Mouse (Mus musculus) lung, postnatal 25 days (tissue): Measurements from ENCODE around the gene Tsc2.

Experiments used
- DNase-seq: peaks from one replicate; pipeline ENCODE4 v3.0.0; 2022; ENCODE audit warnings: low spot score

Tsc2 gene

GRCm38 (mm10) chr17:24608874-24609273 is 23.6 kb downstream of the Tsc2 start:
- DNase-seq: no peak

- DNase-seq: no peak
These were observed 24.1 kb downstream of the Tsc2 start for GRCm38 (mm10) chr17:24608370-24608769.

DNA sequence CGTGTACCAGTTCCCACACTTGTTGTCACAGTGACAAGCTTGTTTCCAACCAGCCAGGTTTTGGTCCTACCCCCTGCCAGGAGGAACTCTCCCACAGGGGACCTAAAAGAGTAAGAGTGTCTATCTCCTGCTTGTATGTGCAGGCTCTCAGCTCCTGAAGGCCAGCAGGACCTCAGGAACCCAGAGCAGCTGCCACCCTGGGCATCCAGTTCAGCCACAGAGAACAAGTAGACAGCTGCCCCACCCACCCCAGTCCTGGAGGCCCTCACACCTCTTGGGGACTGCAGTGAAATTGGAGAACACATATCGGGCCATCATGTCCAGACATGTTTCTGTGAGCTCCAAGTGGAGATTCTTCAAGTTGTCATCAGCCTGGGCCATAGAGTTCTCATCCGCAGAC is 27.9 kb downstream of the Tsc2 start:
- no peak for DNase-seq

DNA sequence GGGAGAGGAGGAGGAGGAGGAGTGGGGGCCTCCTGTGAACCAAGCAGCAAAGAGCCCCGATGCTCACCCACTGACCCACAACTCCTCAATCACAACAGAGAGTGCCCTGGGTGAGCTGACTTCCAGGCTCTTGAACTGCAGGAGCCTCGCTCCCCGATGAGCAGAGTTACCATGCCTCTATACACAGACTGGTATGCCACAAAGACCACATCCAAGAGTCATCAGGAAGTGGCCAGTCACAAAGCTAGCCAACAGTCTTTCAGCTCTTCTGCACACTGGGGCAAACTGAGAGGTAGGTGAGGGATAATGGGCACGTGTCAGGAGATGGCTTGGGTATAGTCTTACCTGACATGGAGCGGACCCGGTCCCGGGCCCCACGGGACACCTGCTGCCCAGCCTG is 28.5 kb downstream of the Tsc2 start:
- DNase-seq: no peak

DNA sequence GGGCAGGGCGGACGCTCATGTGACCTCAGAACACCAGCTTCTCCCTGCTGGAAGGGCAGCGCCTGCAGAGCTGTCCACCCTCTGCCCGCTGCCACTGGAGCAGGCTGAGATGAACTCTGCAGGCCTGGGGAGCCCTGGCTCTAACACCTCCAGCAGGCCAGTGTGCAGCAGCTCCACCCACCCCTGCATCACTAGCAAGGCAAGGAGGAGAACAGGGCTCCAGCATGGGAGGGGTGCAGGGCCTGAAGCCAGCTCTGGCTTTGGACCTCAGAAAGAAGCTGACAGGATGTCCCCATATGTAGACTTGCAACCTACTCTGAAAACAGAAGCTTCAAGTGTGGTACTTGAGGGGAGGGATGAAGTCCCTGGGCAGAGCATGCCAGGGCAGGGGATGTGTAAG is 31.9 kb downstream of the Tsc2 start:
- no peak for DNase-seq

DNA sequence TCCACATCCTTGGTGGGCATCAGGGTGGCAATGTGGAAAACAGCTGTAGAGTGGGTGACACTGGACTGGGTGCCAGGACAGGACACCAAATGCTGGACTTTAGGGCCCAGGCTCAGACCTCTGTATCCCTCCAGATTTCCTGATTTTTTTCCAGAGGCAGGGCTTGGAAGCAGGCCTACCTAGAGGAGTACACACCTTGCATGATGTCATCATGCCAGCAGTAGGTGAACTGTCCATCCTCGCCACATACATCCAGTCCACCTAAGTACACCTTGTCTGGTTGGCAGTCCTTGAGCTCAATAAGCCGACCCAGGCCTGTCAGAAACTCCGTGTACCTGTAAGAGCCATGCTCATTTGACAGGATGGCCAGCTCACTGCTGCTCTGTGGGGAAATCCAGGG is 34.4 kb downstream of the Tsc2 start:
- no peak for DNase-seq

DNA sequence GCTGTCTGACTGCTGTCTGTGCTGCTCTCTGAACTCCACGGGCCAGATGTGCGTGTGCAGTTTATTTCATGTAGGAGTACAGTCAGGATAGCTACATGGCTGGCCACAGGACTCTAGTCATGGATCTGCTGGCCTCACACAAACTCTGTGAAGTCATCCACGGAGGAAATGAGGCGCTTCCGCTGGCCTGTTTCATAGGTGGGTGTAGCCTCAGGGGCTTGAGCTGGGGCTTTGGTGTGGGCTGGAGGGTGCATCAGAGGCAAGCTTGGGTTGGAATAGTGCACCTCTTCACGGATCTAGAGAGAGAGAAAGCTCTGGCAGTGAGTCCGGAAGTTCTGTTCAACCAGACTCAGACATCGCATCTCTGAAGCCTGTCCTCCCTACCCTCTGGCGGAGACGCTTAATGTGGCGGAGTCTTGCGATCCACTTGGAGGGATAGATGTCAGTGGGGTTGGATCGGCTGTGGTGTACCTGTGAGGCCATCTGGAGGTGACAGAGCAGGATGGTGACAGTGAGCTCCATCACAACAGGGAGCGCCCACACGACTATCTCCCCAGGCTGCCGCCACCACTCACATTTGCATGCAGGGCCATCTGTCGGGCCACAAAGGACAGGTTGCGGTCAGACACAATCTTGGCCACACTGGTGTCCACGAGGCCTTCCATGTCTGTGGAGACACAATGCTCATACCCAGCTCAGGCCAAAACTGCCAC is 35.8 kb downstream of the Tsc2 start:
- no peak for DNase-seq

DNA sequence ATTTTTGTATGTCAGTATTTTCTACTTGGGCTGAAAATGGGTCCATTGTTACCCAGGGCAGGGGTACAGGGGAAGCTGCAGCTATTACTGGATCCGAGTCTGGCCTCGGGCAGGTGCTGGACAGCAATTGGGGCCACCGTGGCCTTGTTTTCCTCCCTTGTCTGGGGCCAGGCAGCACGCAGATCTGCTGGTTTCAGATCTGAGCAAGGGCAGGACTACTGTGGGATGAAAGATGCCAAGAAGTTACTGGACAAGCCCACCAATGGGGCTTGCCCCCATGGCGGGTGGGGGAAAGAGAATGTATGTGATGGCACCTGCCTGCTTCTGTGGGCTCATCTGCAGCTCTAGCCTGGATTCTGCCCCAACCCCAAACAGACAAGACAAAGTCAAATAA is 36.4 kb downstream of the Tsc2 start:
- no peak for DNase-seq

DNA sequence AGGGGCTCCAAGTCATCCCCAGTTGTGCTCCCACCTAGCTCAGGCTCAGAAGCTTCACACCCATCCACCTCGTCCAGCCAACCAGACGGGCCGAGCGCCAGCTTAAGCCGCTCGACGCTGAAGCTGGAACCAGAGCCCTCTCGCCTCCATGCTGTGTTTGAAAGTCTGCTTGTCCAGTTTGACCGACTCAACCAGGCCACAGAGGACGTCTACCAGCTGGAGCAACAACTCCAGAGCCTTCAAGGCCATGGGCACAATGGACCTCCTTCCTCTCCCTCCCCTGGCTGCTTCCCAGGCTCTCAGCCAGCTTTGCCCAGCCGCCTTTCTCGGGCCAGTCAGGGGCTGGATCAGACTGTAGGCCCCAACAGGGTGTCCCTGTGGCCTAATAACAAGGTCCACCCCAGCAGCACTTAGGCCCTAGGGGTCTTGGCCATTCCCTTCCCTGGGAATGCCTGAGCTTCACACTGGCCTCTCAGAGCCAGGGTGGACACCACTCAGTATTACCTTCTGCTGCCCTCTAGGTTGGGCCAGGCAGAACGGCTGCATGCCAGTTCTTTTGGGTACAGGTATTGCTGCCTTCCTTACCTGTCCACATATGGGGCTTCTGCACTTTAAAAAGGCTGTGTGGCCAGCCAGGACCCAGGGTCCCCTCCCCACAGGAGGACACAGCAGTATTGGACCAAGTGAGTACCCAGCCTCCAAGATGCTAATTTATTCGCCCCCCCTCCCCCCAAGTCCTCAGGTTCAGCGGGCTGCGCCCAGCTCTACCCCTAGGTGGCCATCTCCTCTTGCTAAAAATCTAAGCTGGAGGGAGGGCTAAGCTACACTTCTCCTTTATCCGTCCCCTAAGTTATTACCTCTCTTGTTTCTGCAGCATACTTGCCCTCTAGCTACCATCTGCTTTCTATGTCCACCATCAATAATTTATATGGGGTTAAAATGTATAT is 37.0 kb downstream of the Tsc2 start:
- DNase-seq: no peak

GRCm38 (mm10) chr17:24593992-24594890 is 38.2 kb downstream of the Tsc2 start:
- DNase-seq: no peak

DNA sequence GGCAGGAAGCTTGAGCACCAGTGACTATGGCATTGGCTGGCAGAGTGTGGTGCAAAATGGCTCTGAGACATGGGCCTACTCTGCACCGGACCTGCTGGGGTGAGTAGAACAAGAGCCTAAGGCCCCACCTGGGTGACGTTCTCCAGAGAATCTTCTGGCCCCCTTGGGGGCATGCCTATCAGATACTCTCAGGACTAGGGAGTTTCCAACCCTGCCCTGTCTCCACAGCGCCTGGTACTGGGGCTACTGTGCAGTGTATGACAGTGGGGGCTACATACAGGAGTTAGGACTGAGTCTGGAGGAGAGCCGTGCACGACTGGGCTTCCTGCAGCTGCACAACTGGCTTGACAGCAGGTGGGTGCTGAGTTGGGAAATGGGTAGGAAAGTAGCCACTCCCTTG is 39.2 kb downstream of the Tsc2 start:
- no peak for DNase-seq

GRCm38 (mm10) chr17:24591695-24592094 is 40.7 kb downstream of the Tsc2 start:
- DNase-seq: no peak

- DNase-seq: no peak
These were observed 41.5 kb downstream of the Tsc2 start for GRCm38 (mm10) chr17:24590943-24591342.

GRCm38 (mm10) chr17:24586532-24586931 is 45.9 kb downstream of the Tsc2 start:
- no peak for DNase-seq

DNA sequence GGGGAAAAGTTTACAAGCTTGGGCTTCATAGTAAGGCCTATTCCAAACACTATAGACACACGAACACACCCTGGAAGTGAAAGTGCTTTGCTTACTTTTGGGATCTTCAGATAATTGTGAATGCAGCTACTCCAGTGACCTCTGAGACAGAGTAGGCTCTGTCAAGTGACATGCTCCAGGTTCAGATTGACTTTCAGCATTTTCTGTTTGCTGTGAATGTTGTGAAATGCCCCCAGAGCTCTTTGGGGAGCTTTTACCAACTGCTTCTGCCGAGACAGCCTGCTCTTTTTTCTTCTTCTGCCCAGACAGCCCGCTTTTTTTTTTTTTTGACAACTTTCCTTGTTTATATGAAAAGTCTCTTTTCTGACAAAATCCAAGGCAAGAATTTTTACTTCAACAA is 47.9 kb downstream of the Tsc2 start:
- DNase-seq: peak; percentile 31

DNA sequence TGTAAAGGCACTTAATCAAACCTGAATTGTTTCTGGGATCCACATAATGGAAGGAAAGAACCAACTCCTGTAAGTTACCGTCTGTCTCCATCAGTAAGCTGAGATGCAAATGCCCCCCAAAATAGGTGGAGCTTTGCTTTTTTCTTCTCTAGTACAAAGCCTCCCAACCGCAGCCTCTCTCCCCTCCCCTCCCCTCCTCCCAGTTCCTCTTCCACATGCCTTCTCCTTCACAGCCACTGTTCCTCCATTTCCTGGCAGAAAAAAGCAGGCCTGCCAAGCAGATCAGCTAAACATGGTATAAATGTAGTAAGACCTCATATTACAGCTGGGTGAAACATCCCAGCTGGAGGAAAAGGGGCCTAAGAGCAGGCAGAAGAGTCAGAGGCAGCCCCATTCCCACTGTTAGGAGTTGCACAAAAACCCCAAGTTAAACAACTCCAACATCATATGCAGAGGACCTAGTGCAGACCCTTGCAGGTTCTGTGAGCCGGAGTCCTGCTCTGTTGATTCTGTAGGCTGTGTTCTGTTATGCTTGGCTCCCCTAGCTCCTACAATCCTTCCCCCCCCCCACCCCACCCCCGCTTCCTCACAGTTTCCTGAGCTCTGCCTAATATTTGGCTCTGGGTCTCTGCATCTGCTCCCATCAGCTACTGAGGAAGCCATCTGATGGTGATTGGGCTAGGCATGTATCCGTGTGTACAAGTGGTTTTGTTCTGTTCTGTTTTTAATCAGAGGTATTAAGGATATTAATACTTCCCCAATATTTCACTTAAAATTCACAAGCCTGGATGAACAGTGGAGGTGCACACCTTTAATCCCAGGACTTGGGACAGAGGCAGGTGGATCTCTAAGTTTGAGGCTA is 48.6 kb downstream of the Tsc2 start:
- DNase-seq: no peak

DNA sequence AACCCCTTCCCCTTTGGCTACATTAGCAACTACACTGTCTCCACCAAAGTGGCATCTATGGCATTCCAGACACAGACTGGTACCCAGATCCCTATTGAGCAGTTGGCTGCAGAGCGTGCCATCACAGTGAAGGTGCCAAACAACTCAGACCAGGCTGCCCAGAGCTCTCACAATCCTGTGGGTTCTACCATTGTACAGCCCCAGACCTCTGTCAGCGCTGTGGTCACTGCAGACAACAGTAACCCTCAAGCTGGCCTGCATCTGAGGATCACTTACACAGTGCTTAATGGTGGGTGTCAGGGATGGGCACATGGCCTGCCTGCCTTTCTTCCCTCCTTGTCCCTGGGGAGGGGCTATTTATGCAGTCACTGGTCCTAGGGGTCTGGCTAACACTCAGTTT is 52.1 kb downstream of the Tsc2 start:
- no peak for DNase-seq

GRCm38 (mm10) chr17:24579532-24579931 is 52.9 kb downstream of the Tsc2 start:
- DNase-seq: no peak

- DNase-seq: no peak
These were observed 58.6 kb downstream of the Tsc2 start for GRCm38 (mm10) chr17:24573811-24574210.

DNA sequence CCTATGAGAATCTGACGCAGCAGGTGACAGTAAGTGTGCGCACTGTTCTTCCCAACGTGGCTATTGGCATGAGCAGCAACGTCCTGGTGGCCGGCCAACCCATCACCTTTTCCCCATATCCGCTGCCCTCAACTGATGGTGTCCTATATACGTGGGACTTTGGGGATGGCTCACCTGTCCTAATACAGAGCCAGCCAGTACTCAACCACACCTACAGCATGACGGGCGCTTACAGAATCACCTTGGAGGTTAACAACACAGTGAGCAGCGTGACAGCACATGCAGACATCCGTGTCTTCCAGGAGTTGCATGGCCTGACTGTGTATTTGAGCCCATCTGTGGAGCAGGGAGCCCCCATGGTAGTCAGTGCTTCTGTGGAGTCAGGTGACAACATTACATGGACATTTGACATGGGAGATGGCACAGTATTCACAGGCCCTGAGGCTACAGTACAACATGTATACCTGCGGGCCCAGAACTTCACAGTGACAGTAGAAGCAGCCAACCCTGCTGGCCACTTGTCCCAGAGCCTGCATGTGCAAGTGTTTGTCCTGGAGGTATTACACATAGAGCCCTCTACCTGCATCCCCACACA is 59.7 kb downstream of the Tsc2 start:
- no peak for DNase-seq

DNA sequence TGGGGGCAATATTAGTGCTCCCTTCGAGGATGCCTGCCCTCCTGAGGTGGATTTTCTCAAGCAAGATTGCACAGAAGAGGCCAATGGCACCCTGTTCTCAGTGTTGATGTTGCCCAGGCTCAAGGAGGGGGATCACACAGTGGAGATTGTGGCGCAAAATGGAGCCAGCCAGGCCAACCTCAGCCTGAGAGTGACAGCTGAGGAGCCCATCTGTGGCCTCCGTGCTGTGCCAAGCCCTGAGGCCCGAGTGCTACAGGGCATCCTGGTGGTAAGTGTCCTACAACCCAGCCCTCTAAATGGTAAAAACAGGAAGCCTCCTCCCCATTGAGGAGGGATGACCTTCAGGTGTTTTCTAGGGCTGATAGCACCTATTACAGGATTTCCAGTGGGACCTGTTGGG is 62.6 kb downstream of the Tsc2 start:
- no peak for DNase-seq
